Mouse (Mus musculus) cerebellum, postnatal 10 days (tissue): ENCODE measurements around the gene Cacna1d.

ENCODE experiments used
- DNase-seq, 2 experiments: peaks; one replicate each; pipeline ENCODE4 v3.0.0; 2021; ENCODE audit warnings: mixed read lengths in 2 of 2

Gene Cacna1d

DNA sequence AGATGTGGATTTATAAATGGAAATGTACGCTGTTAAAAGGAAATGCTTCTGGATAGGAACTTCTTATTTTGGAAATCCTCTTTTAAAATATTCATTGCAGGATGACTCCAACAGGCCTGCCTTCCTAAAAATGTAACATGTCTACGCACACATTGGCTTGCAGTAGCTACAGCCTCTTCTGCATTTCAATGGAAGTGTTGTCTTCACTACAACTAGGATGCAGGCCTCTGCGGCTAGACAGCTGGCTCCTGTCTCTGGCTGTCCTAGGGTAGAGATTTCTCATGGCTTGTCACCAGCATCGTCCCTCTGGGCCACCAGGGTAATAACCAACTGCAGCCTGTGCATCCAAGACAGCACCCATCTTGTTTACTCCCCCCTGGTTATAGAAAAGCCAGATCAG, 293.1 kb downstream of the Cacna1d start:
- DNase-seq, result no peak

DNA sequence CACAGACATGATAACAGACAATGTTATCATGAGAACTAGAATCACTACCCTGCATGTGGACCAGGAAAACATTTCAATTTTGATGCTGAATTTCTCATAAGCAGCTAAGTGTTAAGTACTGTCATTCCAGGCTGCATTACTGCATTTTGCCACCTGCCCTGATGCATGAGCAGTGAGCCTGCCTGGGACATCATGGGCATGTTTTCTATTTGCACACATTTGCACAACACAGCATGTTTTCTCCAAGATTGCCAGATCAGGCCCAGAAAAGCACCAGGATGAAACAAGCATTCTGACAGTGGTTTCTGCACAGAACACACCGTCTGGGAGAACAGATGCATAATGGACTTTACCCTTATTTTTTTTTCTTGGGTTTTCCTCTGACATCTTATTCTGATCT, 294.3 kb downstream of the Cacna1d start:
- DNase-seq, result peak in 1 of 2 experiments; percentile 30

DNA sequence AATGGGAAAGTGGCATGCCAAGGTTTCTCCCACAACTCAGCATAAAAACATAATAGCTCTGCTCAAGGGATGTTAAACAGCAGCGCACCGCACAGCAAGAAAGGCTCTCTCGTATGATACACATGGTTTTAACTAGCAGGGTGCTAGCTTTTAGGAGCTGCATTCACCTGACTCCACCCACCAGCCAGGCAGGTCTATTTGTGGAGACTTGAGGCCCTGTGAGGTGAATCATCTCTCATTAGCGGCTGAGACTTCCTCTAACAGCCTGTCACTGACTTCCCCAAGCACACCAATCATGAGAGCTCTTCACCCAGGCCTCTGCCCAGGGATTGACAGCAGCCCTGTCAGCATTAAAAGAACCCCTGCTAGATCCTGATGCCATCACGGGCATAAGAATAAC, 295.0 kb downstream of the Cacna1d start:
- peak in 1 of 2 experiments; percentile 26 for DNase-seq

DNA sequence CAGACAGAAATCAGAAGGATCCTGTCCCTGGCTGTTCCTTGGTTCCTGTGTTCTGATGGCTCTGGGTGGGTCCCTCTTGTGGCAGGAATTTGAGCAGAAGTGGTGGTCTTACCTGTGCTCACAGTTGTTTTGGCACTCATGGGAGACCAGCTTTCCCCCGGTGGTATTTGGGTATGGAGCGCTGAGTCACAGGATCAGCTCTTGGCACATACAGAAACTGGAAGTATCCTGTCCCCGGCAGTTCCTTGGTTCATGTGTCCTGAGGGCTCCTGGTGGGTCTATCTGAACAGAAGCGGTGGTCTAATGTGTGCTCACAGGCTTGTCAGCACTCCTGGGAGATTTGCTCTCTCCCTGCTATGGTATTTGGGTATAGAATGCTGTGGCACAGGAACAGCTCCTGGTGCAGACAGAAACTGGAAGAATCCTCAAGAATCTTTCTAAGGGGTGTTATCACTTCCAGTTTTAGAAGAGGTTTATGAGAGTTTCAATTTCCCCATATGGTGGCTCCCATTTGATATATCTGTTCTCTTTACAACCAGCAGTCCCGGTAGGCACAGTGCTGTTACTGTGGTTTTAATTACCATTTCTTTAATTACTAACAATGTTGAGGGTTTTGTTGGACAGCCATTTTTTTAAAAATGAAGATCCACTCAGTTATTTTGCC, 300.8 kb downstream of the Cacna1d start:
- DNase-seq, result no peak

DNA sequence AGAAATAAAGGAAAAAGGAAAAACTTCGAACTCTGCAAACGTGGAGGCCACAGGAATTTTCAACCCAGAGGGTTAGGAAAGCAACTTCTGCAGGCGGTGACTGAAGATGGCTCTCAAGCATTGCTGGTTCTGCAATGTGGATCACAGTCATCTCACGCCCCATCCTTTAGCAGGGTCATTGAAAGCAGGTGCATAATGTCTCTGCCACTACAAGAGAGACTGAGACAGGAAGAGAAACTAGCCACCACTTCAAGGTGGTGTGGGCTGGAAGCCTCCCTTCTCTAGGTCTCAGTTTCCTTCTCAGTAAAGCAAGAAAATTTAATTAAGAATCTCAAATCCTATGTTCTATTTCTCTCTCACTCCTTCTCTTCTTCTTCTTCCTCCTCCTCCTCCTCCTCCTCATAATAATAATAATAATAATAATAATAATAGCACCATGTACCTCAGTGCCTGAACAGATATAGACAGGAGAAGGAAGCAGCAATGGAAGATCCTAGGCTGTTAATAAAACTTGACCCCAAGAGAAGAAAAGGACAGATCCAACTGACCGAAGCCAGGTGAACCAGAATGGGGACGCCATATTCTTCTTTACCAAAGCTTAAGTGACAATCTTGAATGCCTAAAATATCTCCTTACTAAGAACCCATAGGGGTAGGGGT, 305.5 kb downstream of the Cacna1d start:
- DNase-seq, result no peak

DNA sequence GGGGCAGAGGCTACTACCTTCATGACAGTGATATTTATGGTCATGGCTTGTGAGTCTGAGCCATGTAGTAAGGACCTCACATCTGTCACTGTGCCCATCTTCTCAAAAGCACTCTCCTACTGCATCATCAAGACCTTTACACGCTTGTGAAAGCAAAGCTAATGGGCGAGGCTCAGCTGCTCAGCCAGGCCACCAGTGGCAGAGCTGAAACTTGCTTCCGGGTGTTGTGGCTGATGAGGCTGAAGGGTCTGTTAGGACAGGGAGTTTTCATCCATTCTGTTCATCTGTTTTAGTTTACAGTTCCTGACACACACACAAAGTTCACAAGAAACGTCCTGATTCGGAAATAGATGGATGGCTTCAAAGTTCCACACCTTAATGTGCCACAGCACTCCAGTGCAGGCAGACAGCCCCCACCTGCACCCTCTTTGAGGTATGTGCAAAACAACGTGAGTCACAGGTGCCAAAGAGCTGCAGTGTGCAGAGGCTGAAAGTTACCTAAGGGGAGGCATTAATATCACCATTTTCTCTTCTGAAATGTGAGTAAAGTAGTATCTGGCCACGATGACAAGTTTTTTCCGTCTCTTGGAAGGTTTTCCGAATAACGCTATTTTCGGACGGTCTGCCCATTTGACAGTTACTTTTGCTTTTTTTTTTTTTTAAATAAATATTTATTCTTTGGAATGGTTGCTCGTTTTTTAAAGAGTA, 306.7 kb downstream of the Cacna1d start:
- no peak for DNase-seq

DNA sequence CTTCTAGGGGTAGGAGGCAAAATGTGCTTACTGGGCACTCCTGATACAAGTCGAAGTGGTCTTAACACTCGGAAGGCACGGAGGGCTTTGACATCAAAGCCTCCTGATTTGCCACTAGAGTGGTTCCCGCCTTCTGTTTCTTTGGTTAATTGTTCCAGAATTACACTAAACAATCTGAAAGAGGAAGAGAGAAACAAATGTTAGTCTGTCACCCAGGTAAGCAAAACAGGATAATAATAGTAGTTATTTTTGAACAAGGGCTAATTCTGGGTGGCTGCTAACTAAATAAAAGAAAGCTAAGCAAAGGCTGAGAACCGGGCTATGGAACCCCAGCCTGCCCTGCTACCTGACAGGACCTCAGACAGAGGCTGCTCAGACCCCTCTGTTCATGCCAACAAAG, 307.2 kb downstream of the Cacna1d start:
- no peak for DNase-seq

DNA sequence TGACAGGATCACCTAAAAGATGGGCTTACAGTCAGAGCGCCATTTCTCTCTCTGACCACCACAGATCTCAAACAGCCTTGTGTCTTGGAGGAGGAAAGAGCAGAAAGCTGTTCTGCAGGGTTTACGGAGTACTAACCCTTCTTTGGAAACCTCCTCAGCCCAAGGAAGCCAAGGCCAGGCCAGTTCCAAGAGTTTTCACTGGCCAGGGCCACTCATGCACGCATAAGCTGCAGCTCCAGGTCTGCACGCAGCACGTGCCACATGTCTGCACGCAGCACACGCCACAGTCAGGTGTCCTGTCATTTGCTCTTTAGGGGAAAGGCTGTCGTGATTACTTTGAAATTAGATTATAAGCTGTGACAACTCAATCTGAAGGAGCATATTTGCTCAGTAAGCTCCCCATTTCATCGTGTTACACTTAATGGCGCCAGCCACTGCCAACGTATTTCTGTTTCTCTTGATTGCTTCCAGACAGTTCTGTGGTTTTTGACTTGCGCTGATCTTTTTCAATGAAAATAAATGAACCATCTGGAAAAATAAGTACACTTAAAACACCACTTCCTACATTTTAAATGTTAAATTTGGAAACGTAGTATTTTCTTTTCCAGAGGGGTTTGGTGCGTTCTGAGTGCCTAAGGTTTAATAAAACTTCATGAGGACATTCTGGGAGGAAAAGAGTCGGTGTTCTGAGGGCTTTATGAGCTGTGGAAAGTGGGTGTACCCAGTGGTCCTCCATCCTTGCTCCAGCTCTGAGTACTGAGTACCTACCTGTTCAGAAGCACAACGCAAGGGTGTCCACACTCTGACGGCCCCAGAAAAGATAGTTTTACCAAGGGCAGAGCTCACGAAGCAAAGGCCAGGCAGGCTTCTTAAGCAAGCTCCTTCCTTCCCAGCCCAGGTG, 308.4 kb downstream of the Cacna1d start:
- peak in 1 of 2 experiments; percentile 44 for DNase-seq

DNA sequence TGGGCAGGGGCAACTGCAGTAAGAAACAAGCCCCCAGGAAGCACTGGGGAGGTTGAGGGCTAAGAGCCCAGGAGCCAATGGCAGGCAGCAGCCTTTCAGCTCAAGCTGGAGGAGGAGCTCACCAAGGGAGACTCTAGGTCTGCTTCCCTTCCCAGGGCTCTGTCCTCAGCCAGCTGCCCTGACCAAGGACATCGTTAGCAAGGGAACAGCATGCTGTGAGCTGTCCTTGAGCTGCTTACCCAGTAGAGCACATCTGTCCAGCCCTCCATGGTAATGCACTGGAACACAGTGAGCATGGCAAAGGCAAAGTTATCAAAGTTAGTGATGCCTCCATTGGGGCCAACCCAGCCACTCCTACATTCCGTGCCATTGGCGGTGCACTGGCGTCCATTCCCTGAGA, 312.9 kb downstream of the Cacna1d start:
- DNase-seq, result no peak

DNA sequence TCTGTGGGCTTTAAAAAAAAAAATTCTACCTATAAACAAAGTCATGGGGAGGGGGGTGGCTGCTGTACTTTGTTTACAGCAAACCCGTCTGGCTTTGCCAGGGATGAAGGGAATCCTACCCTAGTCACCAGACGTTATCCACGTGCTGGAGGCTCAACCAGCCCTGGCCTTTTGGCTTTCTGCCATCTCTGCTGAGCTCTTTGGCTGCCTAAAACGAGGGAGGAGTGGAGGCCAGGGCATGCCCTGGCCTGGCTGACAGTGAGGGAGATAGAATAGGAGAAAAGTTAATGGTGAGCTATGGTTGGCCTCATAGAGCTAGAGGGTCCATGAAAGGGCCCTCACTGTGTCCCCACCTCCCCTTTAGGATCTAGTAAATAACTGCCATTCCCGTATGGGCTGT, 313.4 kb downstream of the Cacna1d start:
- DNase-seq, result peak; percentile 89

DNA sequence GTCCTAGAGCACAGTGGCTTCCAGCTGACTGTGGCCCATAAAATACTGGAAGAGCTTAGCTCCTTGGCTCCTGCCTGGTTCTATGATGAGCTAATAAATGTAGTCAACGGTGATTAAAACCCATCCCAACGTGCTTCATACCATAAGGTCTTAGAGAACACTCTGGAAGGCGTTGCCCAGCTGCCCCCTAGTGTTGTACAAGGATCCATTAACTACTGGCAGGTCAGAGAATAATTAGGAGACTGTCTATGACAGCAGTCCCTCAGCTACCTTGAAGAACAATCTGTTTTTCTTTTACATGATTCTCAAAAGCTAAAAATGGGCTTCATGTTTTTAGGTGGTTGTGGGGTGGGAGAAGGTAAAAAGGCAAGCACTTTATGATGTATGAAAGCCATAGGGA, 315.9 kb downstream of the Cacna1d start:
- DNase-seq, result no peak

DNA sequence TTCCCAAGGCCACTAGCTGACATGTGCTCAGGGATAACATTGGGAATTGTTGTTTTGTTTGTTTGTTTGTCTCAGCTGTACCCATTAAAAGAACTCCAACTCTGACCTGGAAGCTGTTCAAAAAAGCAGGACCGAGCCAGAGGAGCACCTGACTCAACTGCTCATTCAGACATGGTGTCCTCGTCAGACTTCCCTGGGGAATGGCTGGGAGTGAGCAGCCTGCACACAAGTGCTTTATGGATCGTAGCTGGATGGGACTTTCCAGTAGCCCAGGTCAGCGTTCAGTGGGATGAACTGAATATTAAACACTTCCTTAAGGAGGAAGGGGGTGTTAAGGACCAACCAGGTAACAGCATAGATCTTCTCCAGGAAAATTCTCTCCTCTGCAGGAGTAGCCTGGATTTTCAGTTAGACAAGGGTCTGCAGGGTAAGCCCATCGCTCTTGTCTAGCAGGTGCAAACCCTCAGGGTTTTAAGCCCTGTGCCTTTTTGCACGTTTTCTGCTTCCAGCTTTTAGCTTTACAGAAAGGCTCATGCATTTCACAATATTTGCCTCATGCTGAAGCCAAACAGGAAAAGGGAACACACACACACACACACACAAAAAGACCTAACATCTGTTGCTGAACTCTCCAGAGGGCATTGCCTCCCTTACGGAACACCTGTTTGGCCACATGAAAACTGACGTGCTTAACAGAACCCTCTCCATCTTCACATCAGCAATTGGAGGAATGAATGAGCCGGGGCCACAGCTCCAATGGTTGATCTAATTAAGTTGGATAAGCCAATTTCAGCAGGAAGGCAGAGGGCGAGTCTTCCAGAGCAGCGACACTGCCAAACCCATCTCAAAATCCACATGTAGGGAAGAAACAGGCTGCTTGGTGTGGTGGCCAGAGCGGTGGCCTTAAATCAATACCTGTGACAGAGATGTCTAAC, 318.2 kb downstream of the Cacna1d start:
- DNase-seq, result peak in 1 of 2 experiments; percentile 26

DNA sequence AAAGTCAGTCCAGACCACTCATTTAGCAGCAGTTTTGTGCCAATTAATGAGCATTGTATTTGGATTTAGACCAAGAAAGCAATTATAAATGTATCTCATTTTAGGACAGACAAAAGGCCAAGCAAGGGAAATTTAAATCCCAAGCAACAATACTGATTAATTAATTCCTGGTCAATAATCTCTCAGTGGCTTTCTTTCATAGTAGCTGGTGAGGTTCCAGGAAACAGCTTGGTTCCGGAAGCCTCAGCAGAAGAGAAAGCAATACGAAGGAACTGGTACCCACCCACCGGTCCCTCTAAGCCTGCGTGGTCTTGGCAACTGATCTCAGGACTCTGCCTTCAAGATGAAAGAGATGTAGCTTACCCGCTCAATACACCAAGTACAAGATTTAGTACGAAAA, 319.7 kb downstream of the Cacna1d start:
- DNase-seq, result peak in 1 of 2 experiments; percentile 58

DNA sequence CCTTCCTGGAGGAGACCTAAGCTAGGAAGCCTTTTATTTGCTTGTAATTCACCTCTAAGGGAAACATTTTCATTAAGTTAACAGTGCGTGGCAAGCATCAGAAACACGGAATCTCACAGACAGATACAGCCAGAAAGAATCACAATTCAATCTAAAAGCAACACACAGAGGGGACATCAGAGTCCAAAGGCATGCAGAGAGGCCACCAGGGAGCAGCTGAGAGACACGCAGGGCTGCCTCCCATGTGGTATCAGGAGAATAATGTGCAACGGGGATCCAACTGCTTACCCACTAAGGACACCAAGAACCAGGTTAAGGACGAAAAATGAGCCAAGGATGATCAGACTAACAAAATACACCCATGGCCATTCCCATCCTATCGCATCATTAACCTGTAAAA, 320.2 kb downstream of the Cacna1d start:
- DNase-seq, result no peak

DNA sequence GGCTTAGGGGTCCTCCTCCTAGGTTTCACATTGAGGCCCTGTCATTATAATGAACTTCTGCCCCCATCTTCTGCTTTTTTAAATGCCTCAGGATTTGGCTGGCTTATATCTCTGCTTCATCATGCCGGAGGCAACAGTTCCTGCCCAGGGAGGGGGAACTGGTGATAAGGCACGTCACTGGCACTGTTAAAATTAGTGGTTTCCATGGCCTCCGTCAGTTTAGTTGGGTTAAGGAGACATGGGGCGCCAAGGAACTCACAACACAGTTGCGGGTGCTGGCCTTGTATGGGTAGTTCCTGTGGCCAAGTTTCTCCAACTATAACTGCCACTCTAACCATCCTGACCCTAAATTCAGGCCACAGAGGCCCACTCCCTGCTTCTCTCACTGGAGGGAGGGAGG, 321.8 kb downstream of the Cacna1d start:
- DNase-seq, result no peak

DNA sequence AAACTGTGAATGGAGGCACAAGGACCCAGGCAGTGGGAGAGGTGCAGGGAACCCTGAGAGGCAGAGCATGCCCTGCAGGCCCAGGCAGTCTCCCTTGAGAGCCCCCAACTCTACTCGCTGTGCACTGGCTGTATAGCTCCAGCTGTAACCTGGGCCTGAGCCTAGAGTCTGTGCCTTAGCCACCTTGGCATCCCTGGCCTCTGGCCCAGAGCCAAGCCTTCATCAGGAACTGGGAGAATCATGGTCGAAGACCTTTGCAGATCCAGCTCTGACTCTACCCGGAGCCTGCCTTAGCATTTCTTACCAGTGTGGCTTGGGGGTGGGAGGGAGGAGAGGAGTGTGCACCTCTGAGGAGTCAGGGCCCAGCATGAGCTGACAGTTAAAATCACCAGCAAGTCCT, 322.4 kb downstream of the Cacna1d start:
- DNase-seq, result peak; percentile 72 to 79

DNA sequence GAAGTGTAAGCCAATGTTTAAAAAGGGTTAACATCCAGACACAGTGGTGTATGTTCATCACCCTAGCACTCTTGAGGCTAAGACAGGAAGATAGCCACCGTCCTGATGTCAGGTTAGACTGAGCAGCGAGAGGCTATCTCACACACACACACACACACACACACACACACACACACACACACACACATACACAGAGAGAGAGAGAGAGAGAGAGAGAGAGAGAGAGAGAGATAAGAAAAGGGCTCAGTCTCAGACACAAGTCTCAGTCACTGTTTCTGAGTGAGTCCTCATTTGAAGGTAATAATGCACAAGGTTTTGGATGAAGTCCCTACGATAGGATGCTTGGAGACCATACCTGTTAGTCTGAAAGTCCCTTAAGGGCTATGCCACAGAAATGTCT, 322.9 kb downstream of the Cacna1d start:
- DNase-seq, result no peak

DNA sequence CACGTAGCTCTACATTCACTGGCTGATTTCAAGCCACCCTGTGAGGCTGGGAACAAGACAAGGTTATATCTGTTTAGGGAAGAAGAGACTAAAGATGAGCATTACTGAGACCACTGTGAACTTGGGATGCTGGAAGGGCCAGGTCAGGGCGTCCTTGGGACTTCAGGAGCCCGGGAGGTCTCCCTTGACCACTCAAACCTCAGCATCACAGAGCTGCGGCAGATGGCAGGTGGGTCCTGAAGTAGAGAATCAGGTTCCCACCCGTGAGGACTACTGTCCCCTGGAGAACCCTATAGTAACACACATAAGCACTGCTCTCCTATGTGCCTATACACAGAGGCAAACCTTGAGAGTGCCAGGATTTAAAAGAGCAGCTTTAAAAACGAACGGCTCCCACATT, 323.6 kb downstream of the Cacna1d start:
- DNase-seq, result no peak

DNA sequence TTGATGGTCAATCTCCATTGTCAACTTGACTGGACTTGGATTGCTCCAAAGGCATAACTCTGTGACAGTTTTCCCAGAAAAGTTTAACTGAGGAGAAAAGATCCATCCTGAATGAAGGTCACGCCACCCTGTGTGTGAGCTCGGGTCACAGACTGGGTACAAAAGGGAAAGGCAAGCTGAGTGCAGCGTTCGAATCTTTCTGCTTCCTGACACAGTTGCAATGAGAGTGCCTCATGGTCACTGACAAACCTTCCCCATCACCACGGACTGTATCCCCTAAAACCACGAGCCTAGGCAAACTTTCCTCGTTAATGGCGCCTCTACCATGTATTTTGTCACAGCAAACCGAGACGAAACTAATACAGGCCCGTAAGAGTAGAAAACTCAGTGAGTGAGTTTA, 325.2 kb downstream of the Cacna1d start:
- no peak for DNase-seq

DNA sequence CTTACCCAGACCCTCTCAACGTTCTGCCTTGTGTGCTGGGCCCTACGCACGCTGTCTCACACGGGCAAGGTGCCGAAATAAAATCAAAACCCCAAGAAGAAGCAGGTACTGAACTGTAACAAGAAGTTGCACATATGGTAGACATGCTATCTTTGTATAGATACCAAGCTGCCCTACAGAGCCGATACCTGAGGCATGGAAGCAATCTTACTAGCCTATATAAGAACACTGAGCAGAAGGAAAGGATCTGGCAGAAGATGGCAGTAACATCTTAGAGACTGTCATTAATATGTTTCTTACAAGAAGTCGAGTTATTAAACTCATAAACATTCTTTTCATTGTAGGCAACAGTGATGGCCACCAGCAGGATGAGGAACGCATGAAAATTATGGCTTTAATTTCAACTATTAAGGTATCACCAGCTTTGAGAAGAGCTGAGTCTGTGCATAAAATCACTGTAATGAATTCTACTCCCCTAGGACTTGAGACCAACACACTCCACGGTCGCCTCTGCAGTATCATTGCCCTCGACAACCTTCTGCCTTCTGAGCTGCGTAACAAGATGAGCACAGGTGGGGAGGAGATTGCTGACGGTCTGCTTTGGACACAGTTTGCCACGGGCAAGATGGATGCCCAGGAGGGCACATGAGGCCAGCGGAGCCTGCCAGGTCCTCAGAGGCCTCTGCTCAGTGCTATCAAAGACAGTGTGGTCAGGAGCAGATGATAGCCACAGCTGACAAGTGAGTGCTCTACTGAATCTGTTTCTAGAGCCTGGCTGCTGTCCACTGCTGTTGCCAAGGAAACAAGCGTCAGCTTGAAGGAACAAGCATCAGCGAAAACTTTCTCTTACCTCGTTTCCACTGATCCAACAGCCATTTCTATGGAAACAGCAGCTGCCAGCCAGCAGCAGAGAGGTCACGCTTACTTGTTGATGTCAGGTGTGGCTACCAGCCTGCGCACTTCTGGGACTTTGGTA, 327.2 kb downstream of the Cacna1d start:
- peak; percentile 79 to 84 for DNase-seq

DNA sequence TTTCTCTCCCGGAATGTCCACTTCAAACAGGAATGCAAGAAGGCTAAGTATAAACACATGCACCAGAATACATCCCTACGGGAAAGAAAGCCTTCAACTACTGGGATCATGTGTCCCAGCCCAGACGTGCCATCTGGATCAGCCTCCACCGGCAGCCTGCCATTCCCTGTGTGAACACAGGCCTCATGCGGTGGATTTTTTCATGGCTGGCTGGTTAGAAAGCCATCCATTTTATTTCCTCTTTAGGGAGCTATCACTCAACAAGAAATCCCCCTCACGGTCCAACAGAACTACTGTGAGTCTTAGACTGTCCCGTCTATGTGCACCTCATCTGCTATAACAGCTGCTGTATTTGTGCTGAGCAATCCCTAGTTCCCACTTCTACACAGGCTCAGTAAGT, 343.5 kb downstream of the Cacna1d start:
- DNase-seq, result peak; percentile 84 to 87
